Mouse (Mus musculus) neural tube, embryonic 12.5 days (tissue): ENCODE measurements around the gene Atic. TPM values are rescaled to one million over a fixed set of nuclear protein-coding genes. Genes with fewer than 3 reads are reported as not detected.

Experiments used
- ATAC-seq: fragments of 200-750 bp; cut with Nextera tagmentation; 2 replicates; pipeline ENCODE4 v1.8.0; 2017; ENCODE audit warnings: low read depth, mild to moderate bottlenecking, moderate TSS enrichment, moderate library complexity; ENCODE audit not compliant: low FRiP score
- H3K27ac ChIP-seq: fragments of 300-500 bp; sonication (generic); 2 replicates; pipeline ENCODE4 v1.5.1; 2016
- H3K27me3 ChIP-seq: fragments of 300-500 bp; sonication (generic); replicated peaks from 2 replicates; pipeline ENCODE4 v1.6.1; 2016; ENCODE audit warnings: mild to moderate bottlenecking
- H3K36me3 ChIP-seq: fragments of 300-500 bp; sonication (generic); 2 replicates; pipeline ENCODE4 v1.6.1; 2016; ENCODE audit warnings: mild to moderate bottlenecking
- H3K4me1 ChIP-seq: fragments of 300-500 bp; sonication (generic); 2 replicates; pipeline ENCODE4 v1.6.1; 2016
- H3K4me2 ChIP-seq: fragments of 300-500 bp; sonication (generic); replicated peaks from 2 replicates; pipeline ENCODE4 v1.6.1; 2016; ENCODE audit warnings: mild to moderate bottlenecking
- H3K4me3 ChIP-seq: fragments of 300-500 bp; sonication (generic); 2 replicates; pipeline ENCODE4 v1.5.1; 2016
- H3K9ac ChIP-seq: fragments of 300-500 bp; sonication (generic); 2 replicates; pipeline ENCODE4 v1.6.1; 2016; ENCODE audit warnings: mild to moderate bottlenecking
- H3K9me3 ChIP-seq: fragments of 300-500 bp; sonication (generic); 2 replicates; pipeline ENCODE4 v1.6.1; 2016; ENCODE audit warnings: mild to moderate bottlenecking
- WGBS: fragments of 180-500 bp; shearing (Covaris S2); methylation state at CpG from one replicate; pipeline ENCODE4 v1.1.7; 2016; 5-methylcytosine and 5-hydroxymethylcytosine counted together
- polyA plus RNA-seq: library from polyadenylated mRNA; unstranded; fragments of >200 nt; fragmentation: Nextera tagmentation; extraction: Ambion mirVana; gene quantifications from 2 replicates; pipeline ENCODE4 v1.2.1, GENCODE M21; 2016

Atic gene
- polyA plus RNA-seq, 1 experiment from 2014 or later: 32.3 TPM

- no peak for ATAC-seq
- no peak overlapping the region for H3K4me2 ChIP-seq
- H3K27me3 ChIP-seq: no peaks in the 10 kb centered on the region
- no peak overlapping the region for H3K27ac ChIP-seq
- H3K9ac ChIP-seq: no peak overlapping the region
- no peaks in the 10 kb centered on the region for H3K9me3 ChIP-seq
- H3K4me1 ChIP-seq: no peaks in the 10 kb centered on the region
- peaks cover 72% of the 10 kb centered on the region for H3K36me3 ChIP-seq
- no peak overlapping the region for H3K4me3 ChIP-seq
- 85% methylated on average over 16 of the region's 16 CpGs for WGBS
These were observed 11.1 kb downstream of the Atic start for GRCm38 (mm10) chr1:71567884-71568605.

- H3K9me3 ChIP-seq: no peaks in the 10 kb centered on the region
- WGBS: 89% methylated on average over 4 of the region's 4 CpGs
- no peaks in the 10 kb centered on the region for H3K27me3 ChIP-seq
- H3K27ac ChIP-seq: no peak overlapping the region
- H3K4me1 ChIP-seq: no peaks in the 10 kb centered on the region
- no peak overlapping the region for H3K4me3 ChIP-seq
- ATAC-seq: no peak
- no peak overlapping the region for H3K9ac ChIP-seq
- H3K36me3 ChIP-seq: peaks cover 68% of the 10 kb centered on the region
- H3K4me2 ChIP-seq: no peak overlapping the region
These were observed 13.2 kb downstream of the Atic start for GRCm38 (mm10) chr1:71570116-71570515.

GRCm38 (mm10) chr1:71575987-71576386 lies 19.0 kb downstream of the Atic start:
- Histone ChIP-seq H3K4me2 (no peak overlapping the region), H3K36me3 (peaks cover 66% of the 10 kb centered on the region), H3K9ac (no peak overlapping the region), H3K27me3 (no peaks in the 10 kb centered on the region), H3K27ac (no peak overlapping the region), H3K4me3 (no peak overlapping the region), H3K4me1 (no peaks in the 10 kb centered on the region), H3K9me3 (no peaks in the 10 kb centered on the region)
- ATAC-seq: no peak
- 97% methylated on average over 7 of the region's 7 CpGs for WGBS

- Histone ChIP-seq H3K4me1 (no peaks in the 10 kb centered on the region), H3K4me3 (no peak overlapping the region), H3K36me3 (peaks cover 58% of the 10 kb centered on the region), H3K9ac (no peak overlapping the region), H3K27me3 (no peaks in the 10 kb centered on the region), H3K9me3 (no peaks in the 10 kb centered on the region), H3K4me2 (no peak overlapping the region), H3K27ac (no peak overlapping the region)
- no peak for ATAC-seq
- WGBS: 94% methylated on average over 6 of the region's 6 CpGs
These were observed 19.9 kb downstream of the Atic start for GRCm38 (mm10) chr1:71576837-71577236.

GRCm38 (mm10) chr1:71579526-71579925 lies 22.6 kb downstream of the Atic start:
- Histone ChIP-seq H3K27me3 (no peaks in the 10 kb centered on the region), H3K4me2 (no peak overlapping the region), H3K27ac (no peak overlapping the region), H3K4me1 (no peaks in the 10 kb centered on the region), H3K9me3 (no peaks in the 10 kb centered on the region), H3K4me3 (no peak overlapping the region), H3K36me3 (peaks cover 39% of the 10 kb centered on the region), H3K9ac (no peak overlapping the region)
- ATAC-seq: no peak
- 94% methylated on average over 4 of the region's 4 CpGs for WGBS

- ATAC-seq: no peak
- Histone ChIP-seq H3K4me1 (no peaks in the 10 kb centered on the region), H3K27ac (no peak overlapping the region), H3K36me3 (peaks cover 39% of the 10 kb centered on the region), H3K4me3 (no peak overlapping the region), H3K27me3 (no peaks in the 10 kb centered on the region), H3K9me3 (no peaks in the 10 kb centered on the region), H3K9ac (no peak overlapping the region), H3K4me2 (no peak overlapping the region)
- 94% methylated on average over 12 of the region's 12 CpGs for WGBS
These were observed 23.5 kb downstream of the Atic start for GRCm38 (mm10) chr1:71580408-71580807.

GRCm38 (mm10) chr1:71583302-71583701 lies 26.4 kb downstream of the Atic start:
- Histone ChIP-seq H3K4me3 (no peak overlapping the region), H3K27me3 (no peaks in the 10 kb centered on the region), H3K4me1 (no peaks in the 10 kb centered on the region), H3K4me2 (no peak overlapping the region), H3K9ac (no peak overlapping the region), H3K36me3 (peaks cover 30% of the 10 kb centered on the region), H3K9me3 (no peaks in the 10 kb centered on the region), H3K27ac (no peak overlapping the region)
- WGBS: 96% methylated on average over 8 of the region's 8 CpGs
- ATAC-seq: no peak

- 92% methylated on average over 7 of the region's 7 CpGs for WGBS
- Histone ChIP-seq H3K27me3 (no peaks in the 10 kb centered on the region), H3K36me3 (peaks cover 30% of the 10 kb centered on the region), H3K4me2 (no peak overlapping the region), H3K4me1 (no peaks in the 10 kb centered on the region), H3K4me3 (no peak overlapping the region), H3K9me3 (no peaks in the 10 kb centered on the region), H3K9ac (no peak overlapping the region), H3K27ac (no peak overlapping the region)
- ATAC-seq: no peak
These were observed 26.9 kb downstream of the Atic start for GRCm38 (mm10) chr1:71583900-71584299.

GRCm38 (mm10) chr1:71586658-71587057 lies 29.7 kb downstream of the Atic start:
- ATAC-seq: no peak
- Histone ChIP-seq H3K9me3 (no peaks in the 10 kb centered on the region), H3K4me1 (no peaks in the 10 kb centered on the region), H3K9ac (no peak overlapping the region), H3K4me2 (no peak overlapping the region), H3K36me3 (peaks cover 45% of the 10 kb centered on the region), H3K4me3 (no peak overlapping the region), H3K27me3 (no peaks in the 10 kb centered on the region), H3K27ac (no peak overlapping the region)
- 95% methylated on average over 7 of the region's 7 CpGs for WGBS

GRCm38 (mm10) chr1:71590038-71590437 lies 33.1 kb downstream of the Atic start:
- no peak overlapping the region for H3K4me3 ChIP-seq
- no peak for ATAC-seq
- no peaks in the 10 kb centered on the region for H3K27me3 ChIP-seq
- WGBS: 95% methylated on average over 11 of the region's 11 CpGs
- H3K27ac ChIP-seq: no peak overlapping the region
- H3K9ac ChIP-seq: no peak overlapping the region
- H3K4me1 ChIP-seq: no peaks in the 10 kb centered on the region
- H3K4me2 ChIP-seq: no peak overlapping the region
- no peaks in the 10 kb centered on the region for H3K9me3 ChIP-seq
- peaks cover 65% of the 10 kb centered on the region for H3K36me3 ChIP-seq

- H3K27me3 ChIP-seq: no peaks in the 10 kb centered on the region
- 95% methylated on average over 9 of the region's 9 CpGs for WGBS
- peaks cover 65% of the 10 kb centered on the region for H3K36me3 ChIP-seq
- no peak for ATAC-seq
- no peaks in the 10 kb centered on the region for H3K4me1 ChIP-seq
- H3K4me2 ChIP-seq: no peak overlapping the region
- no peak overlapping the region for H3K9ac ChIP-seq
- H3K27ac ChIP-seq: no peak overlapping the region
- no peak overlapping the region for H3K4me3 ChIP-seq
- no peaks in the 10 kb centered on the region for H3K9me3 ChIP-seq
These were observed 36.2 kb downstream of the Atic start for GRCm38 (mm10) chr1:71593184-71593583.

GRCm38 (mm10) chr1:71594268-71594667 lies 37.3 kb downstream of the Atic start:
- Histone ChIP-seq H3K4me2 (no peak overlapping the region), H3K4me1 (no peaks in the 10 kb centered on the region), H3K27me3 (no peaks in the 10 kb centered on the region), H3K9ac (no peak overlapping the region), H3K27ac (no peak overlapping the region), H3K36me3 (peaks cover 69% of the 10 kb centered on the region), H3K4me3 (no peak overlapping the region), H3K9me3 (no peaks in the 10 kb centered on the region)
- 90% methylated on average over 2 of the region's 2 CpGs for WGBS
- ATAC-seq: no peak

GRCm38 (mm10) chr1:71595365-71595764 lies 38.4 kb downstream of the Atic start:
- H3K27ac ChIP-seq: no peak overlapping the region
- 92% methylated on average over 4 of the region's 4 CpGs for whole genome bisulfite sequencing
- no peak for ATAC-seq
- no peaks in the 10 kb centered on the region for H3K4me1 ChIP-seq
- no peaks in the 10 kb centered on the region for H3K9me3 ChIP-seq
- no peaks in the 10 kb centered on the region for H3K27me3 ChIP-seq
- H3K9ac ChIP-seq: no peak overlapping the region
- no peak overlapping the region for H3K4me3 ChIP-seq
- peaks cover 67% of the 10 kb centered on the region for H3K36me3 ChIP-seq
- no peak overlapping the region for H3K4me2 ChIP-seq
